Mouse (Mus musculus) spleen, postnatal 4 days (tissue): Measurements from ENCODE around the gene Lypd6b.

Experiments used
- DNase-seq, 2 experiments: peaks; one replicate each; pipeline ENCODE4 v3.0.0; 2022; ENCODE audit warnings: low spot score in 2 of 2

Lypd6b gene

GRCm38 (mm10) chr2:49787376-49788050 lies at the start of gene Lypd6b:
Gene Lypd6b (plus strand): TSS chr2:49787688.
- peak in 1 of 2 experiments; percentile 59 for DNase-seq

- DNase-seq: no peak
Observed at GRCm38 (mm10) chr2:49739046-49739445, 48.4 kb upstream of the Lypd6b start.

GRCm38 (mm10) chr2:49741026-49741425 lies 46.5 kb upstream of the Lypd6b start:
- no peak for DNase-seq

DNA sequence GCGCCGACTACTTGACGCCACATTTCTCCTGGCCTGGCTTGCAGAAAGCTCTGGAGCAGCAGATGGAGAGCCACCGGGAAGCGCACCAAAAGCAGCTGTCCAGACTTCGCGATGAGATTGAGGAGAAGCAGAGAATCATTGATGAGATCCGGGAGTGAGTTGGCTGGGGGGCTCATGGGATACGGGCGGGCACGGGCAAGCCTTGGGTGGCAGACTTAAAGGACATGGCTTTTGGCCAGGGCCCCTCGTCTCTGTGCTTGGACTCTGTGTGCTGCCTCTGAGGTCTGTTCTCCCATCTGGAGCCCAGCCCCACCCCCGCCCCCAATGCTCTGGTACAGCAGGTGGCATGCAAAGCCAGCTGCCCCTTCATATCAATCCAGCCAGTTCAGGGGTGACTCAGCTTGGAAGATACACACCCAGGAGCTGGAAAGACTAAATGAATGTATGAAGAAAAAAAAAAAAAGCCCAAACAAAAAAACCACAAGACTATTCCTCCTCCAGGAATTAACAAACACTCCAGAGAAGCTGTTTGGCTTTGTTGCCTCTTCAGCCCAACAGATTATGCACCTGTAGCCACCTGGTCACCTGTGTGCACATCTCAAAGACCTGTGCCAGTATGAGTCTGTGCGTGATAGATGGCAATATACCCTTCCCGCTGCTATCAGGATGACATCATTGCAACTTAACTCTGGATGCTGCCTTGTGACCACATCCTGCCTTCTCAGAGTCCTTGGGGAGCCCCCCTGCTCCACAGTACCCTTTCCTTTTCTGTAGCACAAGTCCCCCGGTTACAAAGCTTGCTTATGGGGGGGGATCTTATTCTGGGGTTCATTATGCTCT lies 45.4 kb upstream of the Lypd6b start:
- DNase-seq: no peak

DNA sequence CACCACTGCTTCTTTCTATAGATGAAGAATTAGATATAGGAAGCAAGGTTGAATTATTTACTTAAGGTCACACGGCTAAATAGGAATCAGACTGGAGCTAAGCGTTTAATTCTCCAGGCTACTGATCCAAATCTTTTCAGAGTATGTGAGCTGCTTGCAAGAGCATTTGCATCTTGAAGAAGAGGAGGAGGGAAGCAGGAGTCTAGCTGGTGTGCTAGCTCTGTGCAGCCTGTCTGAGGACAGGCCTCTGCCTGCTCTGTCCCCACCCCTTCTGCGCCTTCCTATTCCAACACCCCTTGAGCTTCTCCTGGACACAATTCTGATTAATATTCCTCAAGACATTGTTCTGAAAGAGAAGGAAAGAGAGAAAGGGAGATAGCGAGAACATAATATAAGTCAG lies 44.6 kb upstream of the Lypd6b start:
- DNase-seq: no peak

GRCm38 (mm10) chr2:49743775-49744174 lies 43.7 kb upstream of the Lypd6b start:
- no peak for DNase-seq

- no peak for DNase-seq
Observed at GRCm38 (mm10) chr2:49744251-49745093, 43.0 kb upstream of the Lypd6b start.

GRCm38 (mm10) chr2:49745094-49745781 lies 42.2 kb upstream of the Lypd6b start:
- DNase-seq: no peak

- no peak for DNase-seq
Observed at GRCm38 (mm10) chr2:49746947-49747346, 40.5 kb upstream of the Lypd6b start.

- DNase-seq: no peak
Observed at GRCm38 (mm10) chr2:49747670-49748069, 39.8 kb upstream of the Lypd6b start.

- DNase-seq: peak in 1 of 2 experiments; percentile 71
Observed at GRCm38 (mm10) chr2:49748628-49749342, 38.7 kb upstream of the Lypd6b start.

DNA sequence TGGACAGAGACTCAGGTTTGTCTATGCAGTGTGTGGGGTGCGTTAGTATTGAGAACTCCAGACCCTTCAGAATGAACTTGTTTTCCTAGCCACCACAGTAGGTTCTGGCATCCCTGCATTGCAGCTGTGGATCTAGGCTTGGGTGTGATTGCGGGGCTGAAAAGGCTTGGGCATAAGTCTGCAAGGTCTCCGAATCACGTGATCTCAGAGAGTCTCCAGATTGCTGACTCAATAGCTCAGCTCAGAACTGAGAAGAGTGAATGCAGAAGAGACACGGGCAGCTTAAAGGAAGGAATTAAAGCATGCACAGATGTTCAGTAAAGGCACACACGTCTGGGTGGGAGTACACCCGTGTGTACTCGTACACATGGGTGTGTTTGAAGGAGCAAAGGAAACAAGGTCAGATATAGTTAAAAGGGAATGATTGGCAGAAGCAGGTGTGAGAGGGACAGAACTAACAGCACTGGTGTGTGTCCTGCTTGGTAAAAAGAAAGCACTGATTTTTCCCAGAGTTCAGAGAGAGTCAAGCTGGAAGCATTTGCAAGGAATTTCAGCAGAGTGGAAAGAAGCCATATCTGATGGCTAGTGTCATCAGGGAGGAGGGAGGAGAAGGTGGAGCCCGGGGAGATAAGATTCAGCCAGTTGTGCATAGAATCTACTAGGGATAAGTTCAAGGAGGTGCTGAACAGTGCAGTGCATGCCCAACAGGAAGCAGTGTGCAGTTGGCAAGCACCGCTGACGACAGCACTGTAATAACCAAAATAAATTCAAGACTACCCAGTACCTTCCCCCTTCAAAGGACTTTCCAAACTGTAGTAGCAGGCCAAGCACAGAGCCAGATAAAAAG lies 37.5 kb upstream of the Lypd6b start:
- no peak for DNase-seq

DNA sequence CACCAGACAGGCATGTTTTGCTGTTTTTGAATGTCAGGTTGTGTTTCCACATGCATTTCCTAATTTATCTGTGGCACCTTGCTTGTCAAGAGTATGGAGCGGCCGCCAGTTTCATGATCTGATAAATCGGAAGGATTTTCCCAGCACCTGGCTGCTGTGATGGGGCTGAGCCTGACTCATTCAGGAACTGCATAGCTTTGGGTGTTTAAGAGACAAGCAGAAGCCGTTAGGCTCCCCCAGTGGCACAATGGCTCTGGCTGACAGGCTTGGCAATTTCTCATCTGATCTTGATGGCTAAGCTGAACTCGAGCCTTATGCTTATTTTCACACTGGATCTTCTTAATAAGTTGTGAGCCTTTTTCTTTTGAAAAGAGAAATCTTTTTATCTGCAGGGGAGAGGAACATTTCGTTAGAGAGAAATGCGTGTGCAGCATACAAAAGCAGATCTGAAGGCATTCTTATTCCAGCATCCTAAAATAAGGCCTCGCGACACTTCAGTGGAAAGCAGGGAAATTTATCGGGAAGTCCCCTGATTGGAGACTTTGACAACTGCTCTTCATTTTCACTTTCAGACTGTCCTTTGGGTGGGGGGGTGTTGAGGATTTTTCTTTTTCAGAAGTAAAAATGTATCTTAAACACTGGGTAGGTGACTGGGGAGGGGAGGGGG lies 35.8 kb upstream of the Lypd6b start:
- DNase-seq: no peak

- no peak for DNase-seq
Observed at GRCm38 (mm10) chr2:49752211-49752607, 35.3 kb upstream of the Lypd6b start.

- no peak for DNase-seq
Observed at GRCm38 (mm10) chr2:49753062-49753461, 34.4 kb upstream of the Lypd6b start.

DNA sequence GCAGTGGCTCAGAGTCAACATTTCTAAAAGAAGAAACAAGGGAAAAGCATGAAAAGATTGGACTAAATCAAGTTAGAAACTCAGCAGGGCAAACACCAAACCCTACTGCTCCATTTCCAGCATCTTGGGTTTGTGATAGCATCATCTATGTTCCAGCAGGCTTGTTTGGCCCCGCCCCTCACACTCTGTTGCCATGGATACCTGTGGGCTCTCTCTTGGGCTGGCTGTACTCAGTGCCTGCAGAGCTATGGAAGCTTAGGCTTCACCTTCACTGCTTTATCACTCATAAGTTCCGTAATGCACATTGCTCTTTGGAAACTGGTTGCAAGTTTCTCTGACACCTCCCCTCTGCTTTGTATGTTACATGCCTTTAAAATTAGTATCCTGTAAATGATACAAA lies 32.4 kb upstream of the Lypd6b start:
- no peak for DNase-seq

- no peak for DNase-seq
Observed at GRCm38 (mm10) chr2:49757616-49758015, 29.9 kb upstream of the Lypd6b start.

DNA sequence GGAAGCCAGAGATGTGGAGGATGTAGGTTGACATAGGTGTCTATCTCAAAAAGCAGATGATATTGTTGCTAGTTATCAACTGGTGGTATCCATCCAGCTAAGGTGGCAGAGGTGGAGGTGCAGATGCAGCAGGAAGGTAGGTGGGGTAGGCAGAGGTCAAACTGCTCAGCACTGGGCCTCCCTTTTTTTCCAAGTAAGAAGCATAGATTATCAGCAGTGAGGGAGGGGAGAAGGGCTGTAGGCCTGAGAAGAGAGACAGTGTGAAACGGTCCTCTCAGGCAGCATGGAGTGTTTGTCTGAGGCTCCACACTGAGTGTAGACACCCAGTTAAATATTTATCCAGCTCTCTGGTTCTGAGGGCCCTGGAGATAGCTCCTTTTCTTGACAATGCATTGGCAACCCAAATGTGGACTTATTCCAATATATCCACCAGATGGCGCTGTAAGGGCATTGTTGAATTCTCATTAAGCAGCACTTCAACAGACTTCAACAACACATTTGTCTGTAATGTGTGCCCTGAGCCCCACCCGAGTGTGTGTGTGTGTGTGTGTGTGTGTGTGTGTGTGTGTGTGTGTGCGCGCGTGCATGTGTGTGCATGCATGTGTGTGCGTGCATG lies 23.0 kb upstream of the Lypd6b start:
- peak in 1 of 2 experiments; percentile 48 for DNase-seq

DNA sequence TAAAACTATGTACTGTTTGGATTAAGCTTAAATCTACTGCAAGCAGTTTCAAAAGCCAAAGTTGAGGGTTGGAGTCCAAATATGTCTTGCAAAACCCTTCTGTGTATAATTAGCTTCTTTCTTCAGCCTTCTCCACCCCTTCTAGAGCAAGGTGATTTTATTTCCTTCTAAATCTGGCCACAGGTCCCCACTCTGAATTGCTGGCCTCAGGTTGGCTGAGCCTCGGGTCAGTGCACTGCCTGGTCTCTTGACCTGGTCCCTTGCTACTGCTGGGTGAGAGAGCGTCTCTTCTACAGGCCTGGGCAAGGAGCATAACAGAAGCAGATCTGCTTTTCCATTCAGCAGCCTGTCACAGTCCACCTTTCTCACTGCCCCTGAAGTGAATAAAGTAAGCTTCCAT lies 18.6 kb upstream of the Lypd6b start:
- no peak for DNase-seq
